Mouse (Mus musculus): ENCODE measurements at regions not wholly inside any gene's neighbourhood (a gene's known extent, or its start where the extent isn't known, plus 50 kb on each side); places are given as distances from the start of the nearest gene placed in this dataset.
A peak's percentile ranks its signal among the peaks of the same experiment; 100 is the strongest.

DNA sequence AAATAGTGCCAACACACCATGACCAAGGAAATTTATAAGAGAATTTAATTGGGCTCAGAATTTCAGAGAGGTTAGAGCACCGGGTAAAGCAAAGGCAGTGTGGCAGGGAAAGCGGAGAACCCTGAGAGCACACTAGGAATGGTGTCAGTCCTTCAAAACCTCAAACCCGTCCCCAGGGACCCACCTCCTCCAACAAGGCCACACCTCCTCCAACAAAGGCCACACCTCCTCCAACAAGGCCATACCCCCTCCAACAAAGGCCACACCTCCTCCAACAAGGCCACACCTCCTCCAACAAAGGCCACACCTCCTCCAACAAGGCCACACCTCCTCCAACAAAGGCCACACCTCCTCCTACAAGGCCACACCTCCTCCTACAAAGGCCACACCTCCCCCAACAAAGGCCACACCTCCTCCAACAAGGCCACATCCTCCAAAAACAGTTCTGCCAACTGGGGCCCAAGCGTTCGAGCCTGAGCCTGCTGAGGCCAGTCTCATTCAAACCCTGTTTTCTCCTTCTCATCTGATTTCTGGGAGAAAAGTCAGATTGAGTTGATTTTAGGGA lies 109.8 kb upstream of the Zfp217 start:
- DNase-seq (ENCODE audit: low spot score): peak; percentile 15

- no peak for DNase-seq (ENCODE audit: low spot score)
Measured at GRCm38 (mm10) chr2:170255997-170256396, 108.1 kb upstream of the Zfp217 start.

- DNase-seq (ENCODE audit: low spot score): no peak
Measured at GRCm38 (mm10) chr2:170255533-170255932, 107.6 kb upstream of the Zfp217 start.

DNA sequence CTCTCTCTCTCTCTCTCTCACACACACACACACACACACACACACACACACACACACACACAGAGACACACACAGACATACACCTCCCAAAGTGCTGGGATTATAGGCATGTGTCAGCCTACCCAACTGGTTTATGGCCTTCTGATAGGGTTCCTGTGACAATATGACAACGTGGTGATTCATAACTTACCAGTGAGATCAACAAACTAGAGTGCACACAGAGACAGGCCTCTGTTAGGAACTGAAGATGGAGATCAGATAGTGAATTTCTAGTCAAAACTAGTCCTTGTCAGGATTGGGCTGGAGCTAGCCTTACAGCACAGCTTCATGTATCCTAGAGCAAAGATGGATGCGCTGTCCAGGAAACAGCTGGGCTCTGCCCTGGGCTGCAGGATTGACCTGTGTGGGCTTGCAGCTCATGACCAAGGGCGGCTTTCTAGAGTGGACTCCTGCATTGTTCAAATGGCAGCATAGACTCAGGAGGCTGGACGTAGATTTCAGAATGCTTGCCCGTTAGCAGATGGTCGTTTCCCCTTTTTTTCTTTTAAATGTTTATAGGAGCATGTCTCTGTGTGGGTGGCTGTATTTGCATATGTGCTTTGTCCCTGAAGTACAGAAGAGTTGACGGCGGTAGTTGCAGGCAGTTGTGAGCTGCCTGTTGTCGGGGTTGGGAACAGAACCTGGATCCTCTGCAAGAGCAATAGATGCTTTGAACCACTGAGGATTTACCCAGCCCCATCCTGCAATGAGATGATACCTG lies 106.0 kb upstream of the Zfp217 start:
- no peak for DNase-seq (ENCODE audit: low spot score)

DNA sequence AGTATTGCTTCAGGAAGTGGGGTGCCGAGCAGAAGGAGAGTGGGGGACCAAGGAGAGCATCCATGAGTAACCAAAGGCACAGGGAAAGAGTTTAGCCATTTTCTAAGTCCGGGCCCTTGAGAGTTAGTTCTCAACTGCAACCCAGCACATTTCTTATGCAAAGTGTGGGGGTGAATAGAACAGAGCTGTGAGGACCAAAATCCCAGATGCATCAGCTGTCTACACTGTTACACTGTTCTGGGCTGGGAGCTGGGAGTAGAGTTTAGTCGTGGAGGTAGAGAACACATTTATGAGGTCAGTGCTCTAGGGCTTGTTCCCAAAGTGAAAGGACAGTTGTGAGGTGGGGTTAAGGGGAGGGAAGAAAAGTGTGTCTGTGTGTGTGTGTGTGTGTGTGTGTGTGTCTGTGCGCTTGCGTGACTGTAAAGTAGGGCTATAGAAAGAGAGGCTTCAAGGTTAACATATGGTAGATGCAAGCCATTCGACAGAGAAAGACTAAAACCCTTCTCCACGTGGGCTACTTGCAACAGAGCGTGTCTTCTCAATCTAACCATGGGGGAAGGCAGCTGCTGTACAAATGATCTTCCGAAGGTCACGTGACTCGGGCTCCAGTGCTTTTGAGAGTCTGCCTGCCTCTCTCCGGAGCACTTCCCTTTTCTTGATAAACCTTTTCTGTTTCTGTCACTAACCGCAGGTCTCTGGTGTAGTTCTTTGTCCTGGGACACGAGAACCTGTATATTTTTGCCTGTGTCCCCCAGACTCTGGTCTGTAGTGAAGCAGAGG lies 104.5 kb upstream of the Zfp217 start:
- DNase-seq (ENCODE audit: low spot score): no peak

DNA sequence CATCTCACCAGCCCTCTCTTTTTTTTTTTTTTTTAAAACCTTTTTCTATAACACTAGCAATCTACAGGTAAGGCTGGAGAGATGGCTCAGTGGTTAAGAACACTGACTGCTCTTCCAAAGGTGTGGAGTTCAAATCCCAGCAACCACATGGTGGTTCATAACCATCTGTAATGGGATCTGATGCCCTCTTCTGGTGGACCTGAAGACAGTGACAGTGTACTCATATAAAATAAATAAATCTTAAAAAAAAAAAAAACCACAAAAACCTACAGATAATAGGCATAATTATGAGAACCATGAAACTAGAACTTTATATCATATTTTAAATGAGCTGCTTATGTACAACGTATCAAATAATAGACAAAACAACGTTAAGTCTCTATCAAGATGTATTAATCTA lies 102.8 kb upstream of the Zfp217 start:
- no peak for DNase-seq (ENCODE audit: low spot score)

- DNase-seq (ENCODE audit: low spot score): no peak
Measured at GRCm38 (mm10) chr2:170247702-170248445, 100.0 kb upstream of the Zfp217 start.

DNA sequence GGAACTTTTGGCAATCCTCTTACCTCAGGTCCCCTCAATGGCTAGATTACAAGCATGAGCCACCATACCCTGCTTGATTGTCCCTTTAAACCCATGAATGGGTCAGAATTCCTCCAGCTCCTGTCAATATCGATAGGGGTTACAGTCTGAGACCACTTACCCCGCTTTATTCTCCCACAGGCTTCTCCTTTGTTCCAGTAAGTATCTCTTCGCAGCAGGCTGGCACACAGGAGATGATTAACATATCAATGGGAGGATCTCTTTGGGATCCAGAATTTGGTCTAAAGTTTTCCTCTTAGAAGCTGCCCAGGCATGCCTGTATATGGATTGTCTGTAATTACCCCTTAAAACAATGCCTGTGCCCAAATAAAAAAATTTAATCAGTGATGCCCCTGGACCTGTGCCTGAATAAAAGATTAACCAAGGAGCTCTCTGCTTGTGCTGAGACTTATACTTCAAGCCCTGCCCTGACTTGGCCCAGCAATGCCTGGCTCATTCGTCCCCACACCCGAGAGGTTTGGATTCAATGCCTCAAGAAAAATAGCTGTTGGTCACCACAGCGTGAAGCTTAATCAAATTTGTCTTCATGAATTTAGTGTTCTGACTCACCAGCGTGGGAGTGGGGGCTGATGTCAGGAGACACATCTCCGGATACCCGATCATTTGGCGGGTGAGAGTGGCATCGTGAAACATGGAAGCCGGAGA lies 97.9 kb upstream of the Zfp217 start:
- DNase-seq (ENCODE audit: low spot score): no peak

- DNase-seq (ENCODE audit: low spot score): no peak
Measured at GRCm38 (mm10) chr2:170244108-170244507, 96.2 kb upstream of the Zfp217 start.

- DNase-seq (ENCODE audit: low spot score): no peak
Measured at GRCm38 (mm10) chr2:170237959-170238358, 90.1 kb upstream of the Zfp217 start.

DNA sequence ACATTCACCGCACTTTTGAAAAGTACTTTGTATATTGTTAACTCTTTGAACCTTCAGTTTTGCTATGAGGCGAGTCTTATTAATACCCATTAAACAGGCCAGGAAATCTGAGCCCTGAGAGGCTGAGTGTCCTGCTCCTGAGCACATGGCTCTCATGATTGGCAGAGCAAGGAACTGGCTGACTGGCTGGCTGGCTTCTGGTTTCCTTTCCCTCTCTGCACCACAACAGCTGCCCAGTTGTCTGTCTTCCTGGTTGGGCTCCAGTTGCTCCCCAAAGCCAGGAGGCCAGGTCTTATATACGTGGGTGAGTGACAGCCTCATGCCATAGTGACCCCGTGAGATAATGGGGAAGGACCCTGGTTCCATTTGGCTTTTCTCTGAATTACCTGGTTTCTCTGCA lies 85.5 kb upstream of the Zfp217 start:
- DNase-seq (ENCODE audit: low spot score): no peak

DNA sequence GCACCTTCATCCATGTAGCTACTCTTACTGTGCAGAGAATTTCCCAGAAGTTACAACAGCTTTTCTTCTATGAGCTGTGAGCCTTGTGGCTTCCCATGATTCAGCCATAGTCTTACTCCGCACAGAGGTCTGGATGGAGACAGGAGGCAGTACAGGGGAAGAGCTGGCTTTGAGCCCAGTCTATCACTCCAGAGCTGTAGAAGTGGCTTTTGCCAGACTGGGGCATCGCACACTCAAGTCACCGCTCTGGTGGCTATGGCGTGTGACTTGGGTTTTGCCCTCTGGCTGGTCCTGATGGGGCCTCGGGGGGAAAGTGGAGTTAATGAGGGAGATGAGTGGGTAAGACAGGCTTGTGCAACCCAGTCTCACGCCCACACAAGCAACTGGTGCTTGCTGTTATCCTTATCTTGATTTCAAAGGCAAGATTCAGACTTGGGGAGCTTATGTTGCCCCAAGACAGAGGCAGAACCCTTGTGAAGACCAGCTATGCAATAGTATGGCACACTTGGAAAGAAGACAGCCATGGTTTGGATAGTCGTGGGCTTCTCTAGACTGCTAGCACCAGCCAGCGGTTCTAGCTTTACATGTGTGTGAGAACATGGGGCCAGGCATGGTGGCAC lies 81.7 kb upstream of the Zfp217 start:
- DNase-seq (ENCODE audit: low spot score): no peak

DNA sequence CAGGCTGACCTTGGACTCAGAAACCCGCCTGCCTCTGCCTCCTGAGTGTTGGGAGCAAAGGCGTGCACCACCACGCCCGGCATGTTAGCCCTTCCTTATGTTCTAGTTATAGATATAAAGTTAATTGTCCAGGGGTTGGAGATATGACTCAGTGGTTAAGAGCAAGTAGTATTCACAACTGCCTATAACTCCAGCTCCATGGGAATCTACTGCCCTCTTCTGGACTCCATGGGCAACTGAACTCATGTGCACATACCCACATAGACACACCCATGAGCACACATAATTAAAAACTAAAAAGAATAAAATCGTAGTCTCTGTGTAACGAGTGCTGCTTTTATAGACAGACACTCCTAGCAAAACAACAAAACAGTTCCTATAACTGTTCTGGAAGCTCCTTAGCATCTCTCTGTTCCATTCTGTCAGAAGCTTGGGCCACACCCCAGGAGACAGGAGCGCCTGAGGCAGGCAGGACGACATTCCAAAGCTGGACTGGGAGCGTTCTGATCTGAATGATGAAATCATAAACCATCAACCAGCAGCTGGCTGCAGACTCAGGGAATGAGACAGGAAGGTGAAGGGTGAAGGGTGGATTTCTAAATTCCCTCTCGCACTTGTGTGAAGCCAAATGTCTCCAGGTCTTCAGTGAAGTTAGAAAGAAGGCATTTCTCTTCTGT lies 80.6 kb upstream of the Zfp217 start:
- DNase-seq (ENCODE audit: low spot score): no peak

- DNase-seq (ENCODE audit: low spot score): no peak
Measured at GRCm38 (mm10) chr2:170223872-170224271, 76.0 kb upstream of the Zfp217 start.

GRCm38 (mm10) chr2:170222819-170223218 lies 74.9 kb upstream of the Zfp217 start:
- no peak for DNase-seq (ENCODE audit: low spot score)

DNA sequence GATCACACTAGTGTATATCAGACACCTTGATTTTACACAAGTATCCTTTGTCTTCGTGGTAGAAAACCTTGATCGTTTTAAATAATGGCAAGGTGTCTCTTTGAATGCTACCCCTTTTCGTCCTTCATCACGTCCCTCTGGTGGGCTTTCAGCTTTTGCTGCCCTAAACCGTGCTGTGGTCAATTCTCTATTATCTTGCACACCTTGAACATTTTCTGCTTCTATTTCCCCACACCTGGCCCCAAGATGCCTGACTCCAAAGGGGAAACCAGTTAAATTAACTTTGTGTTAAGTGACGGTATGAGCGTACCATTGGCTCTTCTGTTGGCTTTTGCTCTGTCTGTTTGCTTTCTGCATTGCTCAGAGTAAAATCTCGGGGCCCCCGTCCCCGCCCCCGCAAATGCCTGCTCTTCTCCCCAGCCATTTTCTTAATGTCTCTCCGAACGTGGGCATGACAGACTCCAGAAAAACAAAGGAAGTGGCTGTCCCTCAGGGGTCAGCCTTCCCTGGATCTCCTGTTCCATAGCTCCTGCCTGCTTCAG lies 74.2 kb upstream of the Zfp217 start:
- DNase-seq (ENCODE audit: low spot score): no peak

GRCm38 (mm10) chr2:170220871-170221369 lies 73.0 kb upstream of the Zfp217 start:
- DNase-seq (ENCODE audit: low spot score): no peak

GRCm38 (mm10) chr2:170220443-170220842 lies 72.5 kb upstream of the Zfp217 start:
- DNase-seq (ENCODE audit: low spot score): no peak

GRCm38 (mm10) chr2:170219611-170220401 lies 71.9 kb upstream of the Zfp217 start:
- DNase-seq (ENCODE audit: low spot score): no peak

All from testis, postnatal 14 days (tissue).